Mouse (Mus musculus): ENCODE data around the gene Ccdc113.

DNA sequence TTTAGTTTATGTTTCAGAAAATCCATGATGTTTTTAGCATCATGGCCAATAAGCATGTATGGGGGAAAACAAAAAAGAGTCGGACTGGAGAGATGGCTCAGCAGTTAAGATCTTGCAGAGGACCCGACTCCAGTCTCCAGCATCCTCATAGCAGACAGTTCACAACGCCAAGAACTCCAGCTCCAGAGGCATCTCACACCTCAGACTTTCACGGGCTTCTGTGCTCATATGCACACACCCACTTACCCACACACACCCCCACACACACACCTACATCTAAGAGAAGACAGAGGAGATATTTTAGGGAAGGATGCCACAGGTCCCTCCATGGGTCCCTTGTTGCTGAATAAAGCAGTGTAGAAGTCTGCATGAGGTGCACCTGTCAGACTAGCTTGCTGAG lies 56.7 kb downstream of the Ccdc113 start:
- TF ChIP-seq POLR2A (IDR thresholded peaks at IDR 0.05; ENCODE audit: borderline replicate concordance, low read depth, low read length) (no peak), CTCF (IDR thresholded peaks at IDR 0.05; ENCODE audit: low read depth, low read length) (no peak)
